Mouse (Mus musculus): Measurements from ENCODE around the gene Lrp1. TPM values are rescaled to one million over a fixed set of nuclear protein-coding genes. Genes with fewer than 3 reads are reported as not detected.

Lrp1 gene
- polyA plus RNA-seq, 1 experiment: 2.1 TPM

DNA sequence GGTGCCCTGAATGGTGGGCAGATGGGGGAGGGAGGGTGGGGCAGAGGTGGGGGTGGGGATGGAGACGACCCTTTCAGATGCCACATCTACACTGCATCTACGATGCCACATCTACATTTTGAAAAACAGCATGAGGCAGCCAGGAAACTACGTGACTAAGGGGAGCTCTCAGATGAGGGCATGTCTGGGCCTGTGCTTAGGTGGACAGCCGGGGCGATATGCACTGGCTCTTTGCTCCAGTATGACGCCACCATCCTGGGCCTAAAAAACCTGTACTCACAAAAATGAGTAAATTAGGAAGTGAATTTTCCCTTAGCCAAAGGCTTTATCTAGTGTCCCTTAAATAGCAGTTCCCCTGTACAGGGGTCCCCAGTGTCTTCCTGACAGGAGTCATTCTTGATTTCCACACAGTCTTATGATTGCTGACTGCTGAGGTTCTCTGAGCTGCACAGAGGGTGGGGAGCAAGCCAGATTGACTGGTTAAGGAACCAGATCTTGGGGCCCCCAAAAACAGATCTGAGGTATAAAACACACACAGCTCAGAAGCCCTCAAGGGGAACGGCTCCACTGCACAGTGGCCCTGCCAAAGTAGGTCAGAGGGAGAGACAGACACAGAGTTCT, 30.0 kb downstream of the Lrp1 start:
- Histone ChIP-seq H3K4me1 (ENCODE audit: control insufficient read depth) (no peaks in the 10 kb centered on the region), H3K36me3 (ENCODE audit: control insufficient read depth) (peaks cover 15% of the 10 kb centered on the region; the same call in 1 of the 2 replicates)

DNA sequence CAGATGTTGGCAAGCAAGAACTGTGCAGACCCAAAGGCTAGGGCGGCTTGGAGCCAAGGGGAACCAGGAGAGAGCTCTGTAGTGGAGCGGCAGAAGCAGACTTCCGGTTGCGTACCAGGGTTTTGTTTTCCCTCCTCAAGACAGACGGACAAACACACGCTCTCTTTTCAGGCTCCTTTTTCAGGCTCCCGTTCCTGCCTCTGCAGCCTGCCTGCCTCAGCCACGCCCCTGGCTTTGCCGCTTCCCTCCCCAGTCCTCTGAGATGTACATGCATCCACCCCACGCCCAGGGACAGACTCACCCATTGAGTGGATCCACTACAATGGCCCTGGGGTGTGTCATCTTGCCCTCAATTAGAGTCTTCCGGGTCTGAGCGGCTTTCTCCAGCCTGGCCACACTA, 30.7 kb downstream of the Lrp1 start:
- no peak for TF ChIP-seq GATA1 (IDR thresholded peaks at IDR 0.05; ENCODE audit: low read length)
- no peak for TF ChIP-seq TAL1 (IDR thresholded peaks at IDR 0.05; ENCODE audit: low read length)
- Histone ChIP-seq H3K4me3 (replicated peaks) (no peak overlapping the region), H3K36me3 (ENCODE audit: control insufficient read depth) (peaks cover 15% of the 10 kb centered on the region; the same call in 1 of the 2 replicates), H3K4me1 (ENCODE audit: control insufficient read depth) (no peaks in the 10 kb centered on the region), H3K9me3 (ENCODE audit: control insufficient read depth, low read length) (no peaks in the 10 kb centered on the region), H3K27me3 (ENCODE audit: control insufficient read depth) (no peaks in the 10 kb centered on the region; the same call in 1 of the 2 replicates)

More for the DNA sequence above, 30.0 kb downstream of the Lrp1 start:
- H3K9me3 ChIP-seq (ENCODE audit: control insufficient read depth, low read length): no peaks in the 10 kb centered on the region
- H3K27me3 ChIP-seq (ENCODE audit: control insufficient read depth): no peaks in the 10 kb centered on the region; the same call in 1 of the 2 replicates
- no peak overlapping the region for H3K4me3 ChIP-seq (replicated peaks)
- TF ChIP-seq GATA1 (IDR thresholded peaks at IDR 0.05; ENCODE audit: low read length): no peak
- TF ChIP-seq TAL1 (IDR thresholded peaks at IDR 0.05; ENCODE audit: low read length): no peak

DNA sequence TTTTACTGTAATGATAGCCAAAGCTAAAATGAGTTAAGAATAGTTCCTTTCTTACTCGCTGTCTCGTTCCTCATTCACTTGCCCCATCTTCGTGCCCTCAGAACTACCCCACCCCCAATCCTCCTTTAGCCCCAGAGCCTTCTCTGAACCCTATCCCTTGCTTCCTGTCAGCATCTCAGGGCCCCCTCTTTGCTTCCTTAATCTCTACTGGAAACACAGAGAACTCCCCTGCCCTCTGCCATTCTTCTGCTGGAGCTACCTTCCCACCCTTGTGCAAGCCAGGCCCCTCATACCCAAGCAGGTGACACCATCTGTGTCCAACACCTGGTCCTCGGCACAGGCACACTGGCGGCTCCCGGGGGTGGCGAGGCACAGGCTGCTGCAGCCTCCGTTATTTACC, 33.2 kb downstream of the Lrp1 start:
- H3K27me3 ChIP-seq (ENCODE audit: control insufficient read depth): no peaks in the 10 kb centered on the region
- TF ChIP-seq TAL1 (IDR thresholded peaks at IDR 0.05; ENCODE audit: low read length) (no peak), GATA1 (IDR thresholded peaks at IDR 0.05; ENCODE audit: low read length) (no peak)
- no peak overlapping the region for H3K4me3 ChIP-seq (replicated peaks)
- H3K4me1 ChIP-seq (ENCODE audit: control insufficient read depth): no peaks in the 10 kb centered on the region
- H3K9me3 ChIP-seq (ENCODE audit: control insufficient read depth, low read length): no peaks in the 10 kb centered on the region
- H3K36me3 ChIP-seq (ENCODE audit: control insufficient read depth): peaks cover 16% of the 10 kb centered on the region; the same call in 1 of the 2 replicates

DNA sequence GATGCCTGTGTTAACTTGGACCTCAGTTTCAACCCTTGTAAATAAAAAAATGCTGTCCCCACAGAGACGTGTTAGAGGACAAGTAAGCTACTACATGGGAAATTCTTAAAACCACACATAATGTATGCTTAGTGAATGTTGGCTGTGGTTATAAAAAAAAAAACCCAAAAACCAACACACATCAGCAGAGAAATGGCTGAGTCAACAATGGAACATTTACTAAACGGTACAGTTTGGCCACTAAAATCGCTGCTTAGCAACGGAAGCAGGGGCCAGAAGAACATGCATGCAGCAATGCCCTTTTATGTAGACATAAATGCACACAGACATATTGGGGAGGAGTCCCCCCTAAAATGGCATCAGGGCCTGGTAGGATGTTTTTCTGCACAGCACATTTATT, 34.7 kb downstream of the Lrp1 start:
- Histone ChIP-seq H3K36me3 (ENCODE audit: control insufficient read depth) (peaks cover 21% of the 10 kb centered on the region; the same call in 1 of the 2 replicates), H3K9me3 (ENCODE audit: control insufficient read depth, low read length) (no peaks in the 10 kb centered on the region), H3K4me1 (ENCODE audit: control insufficient read depth) (no peaks in the 10 kb centered on the region), H3K27me3 (ENCODE audit: control insufficient read depth) (no peaks in the 10 kb centered on the region), H3K4me3 (replicated peaks) (no peak overlapping the region)
- TF ChIP-seq GATA1 (IDR thresholded peaks at IDR 0.05; ENCODE audit: low read length) (no peak), TAL1 (IDR thresholded peaks at IDR 0.05; ENCODE audit: low read length) (no peak)

DNA sequence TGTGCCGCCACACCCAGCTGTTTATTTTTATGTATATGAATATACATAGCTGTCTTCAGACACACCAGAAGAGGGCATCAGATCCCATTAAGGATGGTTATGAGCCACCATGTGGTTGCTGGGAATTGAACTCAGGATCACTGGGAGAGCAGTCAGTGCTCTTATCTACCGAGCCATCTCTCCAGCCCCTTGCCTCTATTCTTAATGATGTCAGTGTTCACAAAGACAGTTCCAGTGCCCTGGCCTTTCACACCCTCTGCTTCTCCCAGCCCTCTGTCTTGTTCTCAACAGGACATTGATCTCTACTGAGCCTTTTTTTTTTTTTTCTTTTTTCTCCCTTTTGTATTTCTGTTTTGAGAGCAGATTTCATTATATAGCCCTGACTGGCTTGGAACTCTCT, 35.4 kb downstream of the Lrp1 start:
- Histone ChIP-seq H3K36me3 (ENCODE audit: control insufficient read depth) (peaks cover 21% of the 10 kb centered on the region; the same call in 1 of the 2 replicates), H3K4me3 (replicated peaks) (no peak overlapping the region), H3K9me3 (ENCODE audit: control insufficient read depth, low read length) (no peaks in the 10 kb centered on the region), H3K4me1 (ENCODE audit: control insufficient read depth) (no peaks in the 10 kb centered on the region), H3K27me3 (ENCODE audit: control insufficient read depth) (no peaks in the 10 kb centered on the region)
- TF ChIP-seq GATA1 (IDR thresholded peaks at IDR 0.05; ENCODE audit: low read length): 0 out of 2 replicates have a peak, but pooled peaks have one; percentile 11
- TF ChIP-seq TAL1 (IDR thresholded peaks at IDR 0.05; ENCODE audit: low read length): no peak

DNA sequence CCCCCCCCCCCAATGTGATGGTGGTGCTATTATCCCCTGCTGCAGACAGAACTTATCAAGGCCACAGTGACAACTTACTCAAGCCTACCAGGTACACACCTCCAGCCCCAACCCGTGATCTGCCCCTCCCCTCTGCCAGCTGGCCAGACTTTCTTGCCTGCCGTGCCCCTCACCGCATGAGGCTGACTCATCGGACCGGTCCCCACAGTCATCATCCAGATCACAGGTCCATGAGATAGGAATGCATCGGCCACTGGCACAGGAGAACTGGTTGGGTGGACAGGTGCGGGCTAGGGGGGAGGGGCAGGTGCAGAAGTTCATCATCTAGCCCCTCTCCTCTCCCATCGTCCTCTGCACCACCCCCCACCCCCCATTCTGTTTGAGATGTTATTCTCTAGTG, 37.3 kb downstream of the Lrp1 start:
- Histone ChIP-seq H3K4me1 (ENCODE audit: control insufficient read depth) (no peaks in the 10 kb centered on the region), H3K27me3 (ENCODE audit: control insufficient read depth) (no peaks in the 10 kb centered on the region), H3K36me3 (ENCODE audit: control insufficient read depth) (peaks cover 23% of the 10 kb centered on the region; the same call in 1 of the 2 replicates), H3K9me3 (ENCODE audit: control insufficient read depth, low read length) (no peaks in the 10 kb centered on the region), H3K4me3 (replicated peaks) (no peak overlapping the region)
- TF ChIP-seq GATA1 (IDR thresholded peaks at IDR 0.05; ENCODE audit: low read length): no peak
- TF ChIP-seq TAL1 (IDR thresholded peaks at IDR 0.05; ENCODE audit: low read length): no peak

DNA sequence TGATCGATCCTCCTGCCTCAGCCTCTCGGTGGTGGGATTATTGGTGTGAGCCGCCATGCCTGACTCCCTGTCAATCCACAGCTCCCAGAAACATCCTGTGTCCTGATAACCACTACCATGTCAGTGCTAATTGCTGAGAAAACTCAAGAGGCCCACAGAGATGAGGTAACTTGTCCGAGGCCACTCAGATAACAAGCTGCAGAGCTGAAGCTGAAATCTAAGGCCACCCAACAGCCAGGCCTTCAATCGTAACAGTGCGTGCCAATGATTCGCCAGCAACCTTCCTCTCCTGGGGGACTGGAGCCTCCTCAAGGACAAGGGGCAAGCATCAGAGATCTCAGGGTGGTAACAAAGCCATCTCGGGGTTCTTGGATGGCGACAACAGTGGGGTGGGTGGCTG, 39.7 kb downstream of the Lrp1 start:
- no peak overlapping the region for H3K4me3 ChIP-seq (replicated peaks)
- peaks cover 29% of the 10 kb centered on the region for H3K36me3 ChIP-seq (ENCODE audit: control insufficient read depth)
- no peaks in the 10 kb centered on the region; the same call in 1 of the 2 replicates for H3K4me1 ChIP-seq (ENCODE audit: control insufficient read depth)
- H3K27me3 ChIP-seq (ENCODE audit: control insufficient read depth): no peaks in the 10 kb centered on the region
- no peaks in the 10 kb centered on the region for H3K9me3 ChIP-seq (ENCODE audit: control insufficient read depth, low read length)
- TF ChIP-seq GATA1 (IDR thresholded peaks at IDR 0.05; ENCODE audit: low read length) (no peak), TAL1 (IDR thresholded peaks at IDR 0.05; ENCODE audit: low read length) (no peak)

DNA sequence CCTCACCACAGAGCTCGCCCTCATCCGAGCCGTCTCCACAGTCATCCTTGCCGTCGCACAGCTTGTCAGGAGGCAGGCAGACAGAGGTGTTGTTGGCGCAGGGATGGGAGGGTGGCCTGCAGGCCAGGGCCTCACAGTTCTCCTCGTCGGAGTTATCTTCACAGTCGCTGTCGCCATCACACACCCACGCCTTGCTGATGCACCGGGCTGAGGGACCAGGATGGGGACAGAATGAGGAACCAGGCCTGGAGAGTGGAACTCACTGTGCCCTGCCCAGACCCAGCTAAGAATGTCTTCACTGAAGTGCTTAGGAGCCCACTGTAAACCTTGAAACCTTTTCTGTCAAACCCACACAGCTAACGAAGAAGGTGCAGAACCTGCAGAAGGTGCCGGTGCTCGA, 43.0 kb downstream of the Lrp1 start:
- TF ChIP-seq GATA1 (IDR thresholded peaks at IDR 0.05; ENCODE audit: low read length) (no peak), TAL1 (IDR thresholded peaks at IDR 0.05; ENCODE audit: low read length) (no peak)
- no peaks in the 10 kb centered on the region for H3K27me3 ChIP-seq (ENCODE audit: control insufficient read depth)
- H3K36me3 ChIP-seq (ENCODE audit: control insufficient read depth): peaks cover 32% of the 10 kb centered on the region
- no peaks in the 10 kb centered on the region for H3K9me3 ChIP-seq (ENCODE audit: control insufficient read depth, low read length)
- no peak overlapping the region for H3K4me3 ChIP-seq (replicated peaks)
- H3K4me1 ChIP-seq (ENCODE audit: control insufficient read depth): no peaks in the 10 kb centered on the region; the same call in 1 of the 2 replicates

DNA sequence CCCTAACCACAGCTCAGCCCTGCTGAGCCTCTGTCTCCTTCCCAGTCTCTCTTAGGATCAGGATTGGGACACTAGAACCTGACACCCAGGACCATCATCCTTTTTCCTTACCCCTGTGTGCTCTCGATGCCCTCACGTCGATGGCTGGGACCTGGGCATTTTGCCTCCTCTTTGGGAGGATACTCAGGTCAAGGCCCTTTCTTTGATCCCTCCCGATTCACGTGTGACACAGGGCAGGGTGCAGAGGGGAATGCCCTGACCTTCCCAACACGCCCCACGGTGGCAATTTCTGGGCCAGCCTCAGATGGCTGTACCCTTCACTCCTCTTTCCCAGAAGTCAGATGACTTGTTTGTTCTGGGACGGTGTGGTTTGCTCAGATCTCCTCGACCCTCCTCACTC, 43.8 kb downstream of the Lrp1 start:
- Histone ChIP-seq H3K27me3 (ENCODE audit: control insufficient read depth) (no peaks in the 10 kb centered on the region), H3K4me3 (replicated peaks) (no peak overlapping the region), H3K4me1 (ENCODE audit: control insufficient read depth) (peaks cover 3% of the 10 kb centered on the region), H3K9me3 (ENCODE audit: control insufficient read depth, low read length) (no peaks in the 10 kb centered on the region), H3K36me3 (ENCODE audit: control insufficient read depth) (peaks cover 35% of the 10 kb centered on the region)
- TF ChIP-seq TAL1 (IDR thresholded peaks at IDR 0.05; ENCODE audit: low read length): no peak
- no peak for TF ChIP-seq GATA1 (IDR thresholded peaks at IDR 0.05; ENCODE audit: low read length)
